Mouse (Mus musculus): Measurements from ENCODE around the gene BC049715. TPM values are rescaled to one million over a fixed set of nuclear protein-coding genes. Genes with fewer than 3 reads are reported as not detected.

BC049715 gene
- polyA plus RNA-seq, 1 experiment from 2014 or later = 1.2 TPM

DNA sequence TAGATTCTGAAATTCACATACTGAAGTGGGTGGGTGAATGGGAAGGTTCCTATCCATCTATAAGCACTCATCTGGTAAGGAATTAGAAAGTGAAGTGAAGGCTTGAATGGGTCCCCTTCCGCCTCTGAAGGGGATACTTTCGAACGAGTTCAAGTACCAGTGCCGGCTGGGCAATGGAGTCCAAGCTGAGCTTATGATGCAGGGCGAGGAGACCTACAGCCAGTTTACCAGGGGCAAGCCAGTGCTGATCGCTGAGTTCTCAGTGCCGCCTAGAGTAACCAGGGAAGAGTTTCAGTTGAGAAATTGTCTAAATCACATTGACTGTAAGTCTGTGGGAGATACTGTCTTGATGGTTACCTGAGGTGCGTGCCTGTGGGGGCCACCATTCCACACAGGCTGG lies 26.7 kb upstream of the BC049715 start:
- Histone ChIP-seq H3K4me2 (no peak overlapping the region), H3K4me1 (peaks cover 18% of the 10 kb centered on the region), H3K4me3 (no peak overlapping the region), H3K27ac (replicated peaks) (no peak overlapping the region), H3K9me3 (no peaks in the 10 kb centered on the region), H3K27me3 (replicated peaks) (no peaks in the 10 kb centered on the region), H3K36me3 (no peaks in the 10 kb centered on the region), H3K9ac (no peak overlapping the region)
- ATAC-seq (ENCODE audit: extremely low read depth, insufficient number of reproducible peaks, low FRiP score, low TSS enrichment) = no peak
- 85% methylated on average over 8 of the region's 8 CpGs for WGBS

- H3K27me3 ChIP-seq (replicated peaks) = no peaks in the 10 kb centered on the region
- ATAC-seq (ENCODE audit: extremely low read depth, insufficient number of reproducible peaks, low FRiP score, low TSS enrichment) = no peak
Measured at GRCm38 (mm10) chr6:136801274-136801673, 26.2 kb upstream of the BC049715 start.

GRCm38 (mm10) chr6:136803093-136803738 lies 24.2 kb upstream of the BC049715 start:
- Histone ChIP-seq H3K27ac (replicated peaks) (peak overlapping the region; percentile 100), H3K27me3 (replicated peaks) (no peaks in the 10 kb centered on the region), H3K4me3 (peak overlapping the region; percentile 84), H3K4me2 (peak overlapping the region; percentile 92), H3K9me3 (no peaks in the 10 kb centered on the region), H3K4me1 (peaks cover 25% of the 10 kb centered on the region), H3K9ac (peak overlapping the region; percentile 99), H3K36me3 (no peaks in the 10 kb centered on the region)
- 9% methylated on average over 12 of the region's 12 CpGs for WGBS
- no peak for ATAC-seq (ENCODE audit: extremely low read depth, insufficient number of reproducible peaks, low FRiP score, low TSS enrichment)

More at GRCm38 (mm10) chr6:136801274-136801673, 26.2 kb upstream of the BC049715 start:
- no peak overlapping the region for H3K27ac ChIP-seq (replicated peaks)
- peaks cover 18% of the 10 kb centered on the region for H3K4me1 ChIP-seq
- no peaks in the 10 kb centered on the region for H3K36me3 ChIP-seq
- H3K9me3 ChIP-seq = no peaks in the 10 kb centered on the region
- H3K4me3 ChIP-seq = no peak overlapping the region
- H3K4me2 ChIP-seq = no peak overlapping the region
- WGBS = 72% methylated on average over 6 of the region's 6 CpGs
- no peak overlapping the region for H3K9ac ChIP-seq

- Histone ChIP-seq H3K36me3 (no peaks in the 10 kb centered on the region), H3K27ac (replicated peaks) (peak within 1 kb of the TSS; percentile 100), H3K27me3 (replicated peaks) (no peaks in the 10 kb centered on the region), H3K4me1 (peaks cover 29% of the 10 kb centered on the region), H3K9me3 (no peaks in the 10 kb centered on the region), H3K4me3 (peak within 1 kb of the TSS; percentile 84), H3K9ac (peak within 1 kb of the TSS; percentile 99), H3K4me2 (peak within 1 kb of the TSS; percentile 92)
- ATAC-seq (ENCODE audit: extremely low read depth, insufficient number of reproducible peaks, low FRiP score, low TSS enrichment) = peak; percentile 48
- WGBS = under 1% methylated on average over 50 of the region's 50 CpGs
Measured at GRCm38 (mm10) chr6:136803739-136804633, 23.4 kb upstream of the BC049715 start, which contains the start of gene Hist4h4. Hist4h4 (minus strand) TSS chr6:136804415.

DNA sequence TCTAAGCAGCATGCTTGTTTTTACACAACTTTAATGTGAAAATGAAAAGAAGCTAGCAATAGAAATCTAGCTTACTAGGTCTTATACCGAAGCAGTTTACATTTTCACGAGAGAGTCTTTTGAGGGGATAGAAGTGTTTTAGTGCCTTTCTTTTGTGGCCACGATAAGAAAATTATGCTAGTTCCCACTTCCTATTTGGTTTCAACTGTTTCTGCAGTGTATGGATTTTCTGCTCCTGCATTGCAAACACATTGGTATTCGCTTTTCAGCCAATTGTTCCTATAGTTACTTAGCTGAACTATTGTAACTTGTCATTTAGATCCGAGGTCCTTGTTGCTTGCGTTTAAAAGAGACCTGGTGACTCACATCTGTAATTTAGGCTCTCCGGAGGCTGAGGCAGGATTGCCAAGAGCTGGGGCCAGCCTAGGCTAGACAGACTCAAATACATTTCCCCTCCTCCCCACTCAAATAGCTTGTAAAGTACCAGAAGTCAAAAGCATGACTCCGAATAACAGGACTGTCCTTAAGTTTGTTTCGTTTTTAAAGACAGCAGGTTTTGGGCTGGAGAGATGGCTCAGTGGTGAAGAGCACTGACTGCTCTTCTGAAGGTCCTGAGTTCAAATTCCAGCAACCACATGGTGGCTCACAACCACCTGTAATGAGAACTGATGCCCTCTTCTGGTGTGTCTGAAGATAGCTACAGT lies 22.6 kb upstream of the BC049715 start:
- Histone ChIP-seq H3K4me2 (peak overlapping the region; percentile 92), H3K27me3 (replicated peaks) (no peaks in the 10 kb centered on the region), H3K9ac (peak overlapping the region; percentile 99), H3K4me1 (peaks cover 37% of the 10 kb centered on the region), H3K4me3 (peak overlapping the region; percentile 84), H3K36me3 (no peaks in the 10 kb centered on the region), H3K27ac (replicated peaks) (peak overlapping the region; percentile 100), H3K9me3 (no peaks in the 10 kb centered on the region)
- 31% methylated on average over 9 of the region's 9 CpGs for WGBS
- no peak for ATAC-seq (ENCODE audit: extremely low read depth, insufficient number of reproducible peaks, low FRiP score, low TSS enrichment)

- no peaks in the 10 kb centered on the region for H3K36me3 ChIP-seq
- ATAC-seq (ENCODE audit: extremely low read depth, insufficient number of reproducible peaks, low FRiP score, low TSS enrichment) = no peak
- 79% methylated on average over 1 of the region's 1 CpGs for WGBS
- no peak overlapping the region for H3K27ac ChIP-seq (replicated peaks)
- 0 out of 2 replicates have a peak overlapping the region, but pooled peaks have one; percentile 84 for H3K4me3 ChIP-seq
- peak overlapping the region; percentile 92; the same call in 1 of the 2 replicates for H3K4me2 ChIP-seq
- peaks cover 42% of the 10 kb centered on the region for H3K4me1 ChIP-seq
- H3K9me3 ChIP-seq = no peaks in the 10 kb centered on the region
- H3K9ac ChIP-seq = no peak overlapping the region
- no peaks in the 10 kb centered on the region for H3K27me3 ChIP-seq (replicated peaks)
Measured at GRCm38 (mm10) chr6:136805409-136805775, 22.0 kb upstream of the BC049715 start.

GRCm38 (mm10) chr6:136806819-136807218 lies 20.6 kb upstream of the BC049715 start:
- no peaks in the 10 kb centered on the region for H3K27me3 ChIP-seq (replicated peaks)
- H3K4me1 ChIP-seq = peaks cover 42% of the 10 kb centered on the region
- 64% methylated on average over 5 of the region's 5 CpGs for WGBS
- ATAC-seq (ENCODE audit: extremely low read depth, insufficient number of reproducible peaks, low FRiP score, low TSS enrichment) = no peak
- peaks cover 3% of the 10 kb centered on the region; the same call in 1 of the 2 replicates for H3K36me3 ChIP-seq
- H3K4me2 ChIP-seq = peak overlapping the region; percentile 99
- peak overlapping the region; percentile 79; the same call in 1 of the 2 replicates for H3K27ac ChIP-seq (replicated peaks)
- no peak overlapping the region for H3K9ac ChIP-seq
- peak overlapping the region; percentile 79 for H3K4me3 ChIP-seq
- no peaks in the 10 kb centered on the region for H3K9me3 ChIP-seq

GRCm38 (mm10) chr6:136807395-136808013 lies 19.9 kb upstream of the BC049715 start:
- Histone ChIP-seq H3K36me3 (peaks cover 10% of the 10 kb centered on the region), H3K27ac (replicated peaks) (peak overlapping the region; percentile 79), H3K4me2 (peak overlapping the region; percentile 99), H3K27me3 (replicated peaks) (no peaks in the 10 kb centered on the region), H3K4me3 (peak overlapping the region; percentile 79), H3K9ac (peak overlapping the region; percentile 76), H3K9me3 (no peaks in the 10 kb centered on the region), H3K4me1 (peaks cover 42% of the 10 kb centered on the region)
- 23% methylated on average over 18 of the region's 18 CpGs for WGBS
- ATAC-seq (ENCODE audit: extremely low read depth, insufficient number of reproducible peaks, low FRiP score, low TSS enrichment) = no peak

DNA sequence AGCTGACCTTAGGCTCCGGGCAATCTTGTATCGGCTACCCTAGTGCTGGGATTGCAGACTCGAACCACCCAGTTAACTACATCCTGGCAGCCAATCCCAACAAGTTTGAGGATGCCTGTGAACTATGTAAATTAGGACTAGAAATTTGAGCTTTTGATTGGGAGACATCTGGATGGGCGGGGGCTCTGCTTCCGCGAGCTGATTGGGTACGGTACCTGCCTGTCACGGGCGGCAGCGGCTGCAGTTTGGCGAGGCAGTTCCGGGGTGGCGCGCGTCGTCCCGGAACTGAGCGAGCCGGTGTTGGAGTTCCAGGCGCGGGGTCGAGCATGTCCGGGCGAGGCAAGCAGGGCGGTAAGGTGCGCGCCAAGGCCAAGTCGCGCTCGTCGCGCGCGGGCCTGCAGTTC lies 19.4 kb upstream of the BC049715 start, which contains the start of gene H2afj:
H2afj (plus strand) TSS at position 231 of the 404 bp plus-strand sequence.
- no peaks in the 10 kb centered on the region for H3K27me3 ChIP-seq (replicated peaks)
- peak within 1 kb of the TSS; percentile 99 for H3K4me2 ChIP-seq
- H3K9ac ChIP-seq = peak within 1 kb of the TSS; percentile 86
- H3K4me3 ChIP-seq = peak within 1 kb of the TSS; percentile 79
- peak; percentile 82 for ATAC-seq (ENCODE audit: extremely low read depth, insufficient number of reproducible peaks, low FRiP score, low TSS enrichment)
- 0% methylated on average over 34 of the region's 34 CpGs for WGBS
- H3K4me1 ChIP-seq = peaks cover 38% of the 10 kb centered on the region
- peak within 1 kb of the TSS; percentile 79 for H3K27ac ChIP-seq (replicated peaks)
- H3K36me3 ChIP-seq = peaks cover 15% of the 10 kb centered on the region
- no peaks in the 10 kb centered on the region for H3K9me3 ChIP-seq

- H3K36me3 ChIP-seq = peaks cover 21% of the 10 kb centered on the region
- peak overlapping the region; percentile 79 for H3K4me3 ChIP-seq
- peak; percentile 2; the same call in 1 of the 2 replicates for ATAC-seq (ENCODE audit: extremely low read depth, insufficient number of reproducible peaks, low FRiP score, low TSS enrichment)
- WGBS = under 1% methylated on average over 28 of the region's 28 CpGs
- H3K9ac ChIP-seq = peak overlapping the region; percentile 86
- no peaks in the 10 kb centered on the region for H3K9me3 ChIP-seq
- H3K4me1 ChIP-seq = peaks cover 33% of the 10 kb centered on the region
- peak overlapping the region; percentile 99 for H3K4me2 ChIP-seq
- H3K27ac ChIP-seq (replicated peaks) = peak overlapping the region; percentile 56
- no peaks in the 10 kb centered on the region for H3K27me3 ChIP-seq (replicated peaks)
Measured at GRCm38 (mm10) chr6:136808631-136809046, 18.8 kb upstream of the BC049715 start.

Measured in heart, embryonic 13.5 days (tissue).